Mouse (Mus musculus) inflammation-experienced regulatory T-cells, adult 6 months (primary cell): ENCODE results near the gene Macc1. TPM values are rescaled to one million over a fixed set of nuclear protein-coding genes. Genes with fewer than 3 reads are reported as not detected.
"Not testable (repeated sequence)": the region's sequence is repeated elsewhere in the genome, so short reads cannot be mapped to it uniquely, and the experiment has no call there.

Experiments
- ATAC-seq: one replicate; pipeline ENCODE4 v1.8.0; 2017
- polyA plus RNA-seq, 3 experiments: library from polyadenylated mRNA; unstranded; fragments of 100-300 nt; shearing (Covaris generic); gene quantifications; one replicate each; pipeline ENCODE4 v1.2.1; 2017

The Macc1 gene
- not detected for polyA plus RNA-seq

DNA sequence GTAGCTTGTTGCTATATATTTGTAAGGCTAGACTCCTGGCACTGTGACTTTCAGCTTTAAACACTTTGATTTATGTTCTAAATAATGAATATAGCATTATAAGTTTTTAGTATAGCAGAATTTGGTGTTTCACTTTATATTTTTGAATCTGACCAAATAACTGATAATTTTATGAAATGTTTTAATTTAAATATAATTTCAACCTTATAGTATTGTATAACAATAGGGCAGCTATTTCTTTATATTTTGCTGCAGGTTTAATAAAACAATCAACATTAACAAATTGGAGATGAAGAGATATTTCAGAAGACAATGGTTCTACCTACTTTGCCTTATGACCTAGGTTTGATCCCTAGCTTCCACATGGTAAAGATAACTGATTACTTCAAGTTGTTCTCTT lies at the start of gene Macc1:
TSS of gene Macc1 (plus strand) at position 301 of the 400 bp plus-strand sequence.
- no peak for ATAC-seq

DNA sequence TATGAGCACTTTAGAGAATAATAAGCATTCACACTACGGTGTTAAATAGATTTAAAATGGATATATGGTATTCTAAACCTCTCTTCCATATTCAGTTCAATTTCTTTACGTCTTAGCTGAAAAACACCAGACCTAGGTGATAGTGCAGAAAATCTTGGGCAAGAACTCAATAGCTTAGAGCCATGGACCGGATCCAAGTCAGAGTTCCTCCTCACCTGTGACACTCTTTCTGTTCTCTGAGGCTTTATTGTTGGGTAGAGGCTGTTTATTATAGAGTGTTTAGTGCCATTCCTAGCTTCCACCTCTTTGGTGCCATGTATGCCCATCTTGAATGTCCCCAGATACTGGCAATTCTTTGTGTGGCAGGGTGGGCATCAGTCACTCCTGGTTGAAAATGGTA lies 49.6 kb upstream of the Macc1 start:
- no peak for ATAC-seq

DNA sequence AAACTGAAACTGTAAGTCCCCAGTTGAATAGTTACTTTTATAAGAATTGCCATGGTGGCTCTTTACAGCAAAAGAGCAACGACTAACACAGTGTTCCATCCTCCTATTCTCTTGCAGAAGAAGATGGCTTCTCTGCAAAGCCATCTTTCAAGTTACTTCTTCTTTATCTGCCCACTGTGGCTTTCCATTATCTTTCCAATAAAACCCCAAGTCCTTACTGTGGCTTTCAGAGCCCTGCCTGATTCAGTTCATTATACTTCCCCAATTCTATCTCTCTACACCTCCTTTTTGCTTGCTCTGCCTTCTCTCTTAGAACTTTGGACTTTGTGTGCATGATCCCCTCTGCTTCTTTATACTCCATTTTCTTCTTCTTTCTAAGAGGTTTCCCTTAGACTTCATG lies 45.3 kb upstream of the Macc1 start:
- no peak for ATAC-seq

DNA sequence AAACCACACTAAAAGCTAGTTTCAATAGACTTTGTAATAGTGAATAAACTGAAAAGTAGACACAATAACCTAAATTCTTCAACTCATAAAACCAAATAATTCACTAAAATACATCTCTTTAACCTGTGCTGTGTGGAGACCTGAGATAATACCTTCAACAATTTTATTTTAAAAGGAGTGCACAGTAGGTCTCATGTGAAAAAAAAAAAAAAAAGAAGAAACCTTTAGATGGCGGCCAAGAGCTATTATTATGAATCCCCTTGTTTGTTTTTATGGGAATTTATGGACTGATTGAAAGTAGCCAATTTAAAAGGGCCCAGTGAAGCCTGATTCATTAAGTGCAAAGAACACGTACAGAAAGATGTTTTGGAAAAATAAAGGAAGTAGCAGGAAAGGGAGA lies 44.0 kb upstream of the Macc1 start:
- ATAC-seq = no peak

DNA sequence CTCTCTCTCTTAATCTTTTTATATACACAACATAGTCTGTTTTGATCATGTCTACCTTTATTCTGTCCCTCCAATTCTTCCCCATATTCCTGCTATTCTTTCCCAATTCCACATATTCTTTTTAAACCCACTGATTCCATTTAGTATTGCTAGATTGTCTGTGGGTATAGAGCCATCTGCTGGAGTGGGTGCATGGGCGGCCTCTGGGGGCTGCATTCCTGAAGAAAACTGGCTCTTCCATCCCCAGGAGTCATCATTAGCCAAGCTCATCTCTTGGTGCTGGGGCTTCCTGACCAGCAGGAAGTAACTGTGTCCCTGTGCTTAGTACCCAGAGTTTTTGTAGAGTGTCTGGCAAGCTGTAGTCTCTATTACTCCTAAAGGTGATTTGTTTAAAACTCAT lies 42.1 kb upstream of the Macc1 start:
- ATAC-seq = no peak

DNA sequence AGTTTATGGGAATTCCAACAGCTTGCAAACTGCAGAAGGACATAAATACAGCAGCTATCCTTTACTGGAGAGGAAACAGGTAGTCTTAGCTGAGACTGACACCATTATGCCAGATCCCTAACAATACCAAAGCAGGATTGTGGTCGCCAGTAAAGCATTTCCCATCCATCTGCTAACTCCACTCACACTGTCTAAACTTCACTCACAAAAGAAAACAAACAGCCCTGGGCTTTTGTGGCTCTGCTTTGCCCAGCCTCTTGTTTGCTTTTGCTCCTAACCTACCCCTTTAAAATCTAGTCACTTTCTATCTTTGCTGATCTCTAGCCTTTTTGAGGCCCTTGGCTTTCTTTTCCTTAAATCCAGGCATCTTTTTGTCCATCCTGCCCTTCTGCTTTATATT lies 40.5 kb upstream of the Macc1 start:
- no peak for ATAC-seq

DNA sequence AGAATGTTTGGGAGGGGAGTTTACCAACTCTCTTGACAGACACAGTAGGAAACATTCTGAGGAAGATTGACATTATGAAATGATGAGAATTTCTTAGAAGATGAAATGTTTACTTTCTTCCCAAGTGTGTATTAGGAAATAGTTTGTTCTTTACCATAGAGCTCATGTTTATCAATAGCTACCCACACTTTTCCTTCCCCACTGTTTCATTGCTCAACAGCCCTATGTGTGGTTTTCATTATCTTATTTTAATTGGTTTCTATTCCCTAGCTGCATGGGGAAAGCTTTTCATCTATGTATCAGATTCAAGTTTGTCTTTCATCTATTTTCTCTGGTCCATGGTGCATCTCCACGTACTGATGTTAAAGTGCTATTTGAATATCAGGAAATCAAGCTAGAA lies 37.8 kb upstream of the Macc1 start:
- no peak for ATAC-seq

DNA sequence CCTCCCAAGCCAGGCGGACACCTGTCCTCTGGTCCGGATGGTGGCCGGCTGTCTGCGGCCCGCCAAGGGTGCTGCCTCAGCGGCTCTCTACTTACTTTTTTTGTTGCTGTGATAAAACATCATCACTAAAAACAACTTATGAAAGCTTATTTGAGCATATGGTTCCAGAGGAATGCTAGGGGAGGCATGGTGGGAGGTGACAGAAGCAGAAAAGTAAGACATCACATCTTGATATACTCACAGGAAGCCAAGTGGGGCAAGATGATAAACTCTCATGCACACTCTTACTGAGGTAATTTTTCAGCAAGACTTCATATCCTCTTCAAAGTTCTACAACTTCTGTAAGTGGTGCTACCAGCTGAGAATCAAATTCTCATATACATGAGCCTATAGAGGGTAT lies 22.5 kb upstream of the Macc1 start:
- no peak for ATAC-seq

DNA sequence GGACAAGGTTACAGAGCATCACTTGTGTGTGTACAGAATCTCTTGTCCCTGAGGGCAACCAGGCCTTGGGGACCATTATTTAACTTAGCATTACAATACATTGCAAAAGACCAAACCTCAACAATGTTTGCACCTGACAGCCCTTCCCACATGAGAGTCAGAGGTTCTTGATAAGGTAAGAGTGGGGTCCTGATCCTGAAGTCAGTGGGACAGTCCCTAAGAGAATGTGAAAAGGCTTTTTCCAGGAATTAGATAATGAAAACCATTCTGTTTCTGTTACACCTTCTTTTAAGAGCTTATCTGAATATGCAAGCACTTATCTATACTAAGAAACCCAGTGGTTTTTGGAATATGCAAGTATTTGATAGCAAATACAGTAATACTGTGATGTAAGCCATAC lies 10.5 kb upstream of the Macc1 start:
- ATAC-seq = no peak

DNA sequence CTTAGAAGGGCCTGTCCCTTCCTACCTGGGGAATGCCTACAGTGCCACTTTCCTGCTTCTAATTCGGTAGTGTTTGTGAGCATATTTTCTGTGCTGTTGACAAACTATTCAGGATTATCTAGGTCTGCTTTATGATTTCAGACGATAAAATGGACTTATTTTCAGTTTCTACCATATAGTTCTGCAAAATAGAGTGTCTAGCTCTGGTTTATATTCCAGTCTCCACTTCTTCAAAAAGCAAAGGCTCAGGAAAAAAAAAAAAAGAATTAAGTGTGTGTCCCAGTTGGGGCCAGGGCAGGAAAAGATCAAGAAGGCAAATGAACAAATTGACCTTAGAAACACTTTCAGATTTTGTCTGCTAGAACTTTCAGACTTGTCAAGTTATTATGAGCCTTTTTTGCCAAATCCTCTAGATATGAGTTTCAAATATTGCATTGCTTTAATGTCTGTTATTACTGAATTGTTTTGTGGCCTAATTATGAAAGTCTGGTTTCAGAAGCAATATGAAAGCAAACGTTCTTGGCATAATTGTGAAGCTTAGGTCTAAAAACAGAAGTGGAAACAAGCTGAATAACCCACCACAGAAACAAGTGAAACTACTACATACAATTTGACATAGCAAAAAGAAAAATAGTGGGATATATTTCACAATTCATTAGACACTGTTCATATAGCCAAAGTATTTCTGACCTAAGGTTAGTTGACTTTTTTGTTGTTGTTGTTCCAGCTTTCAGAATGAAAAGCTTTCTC lies 881 bp upstream of the Macc1 start:
- ATAC-seq = no peak

DNA sequence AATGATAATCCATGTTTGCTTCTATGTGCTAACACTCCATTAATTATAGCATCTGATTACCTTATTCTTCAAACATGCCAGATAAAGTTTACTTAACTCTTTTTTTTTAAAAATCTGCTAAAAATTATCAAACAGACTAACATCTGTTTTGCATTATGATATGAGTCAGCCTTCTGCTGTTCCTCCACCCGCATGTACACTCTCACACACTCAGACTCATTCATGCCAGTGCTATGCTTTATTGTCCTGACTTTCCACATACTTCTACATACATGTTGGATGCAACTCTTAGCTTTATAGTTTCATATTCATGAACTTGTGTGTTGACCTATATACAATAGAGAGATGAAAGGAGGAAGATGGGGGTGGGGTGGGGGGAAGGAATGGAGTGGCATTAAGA lies 4.7 kb downstream of the Macc1 start:
- ATAC-seq = no peak

DNA sequence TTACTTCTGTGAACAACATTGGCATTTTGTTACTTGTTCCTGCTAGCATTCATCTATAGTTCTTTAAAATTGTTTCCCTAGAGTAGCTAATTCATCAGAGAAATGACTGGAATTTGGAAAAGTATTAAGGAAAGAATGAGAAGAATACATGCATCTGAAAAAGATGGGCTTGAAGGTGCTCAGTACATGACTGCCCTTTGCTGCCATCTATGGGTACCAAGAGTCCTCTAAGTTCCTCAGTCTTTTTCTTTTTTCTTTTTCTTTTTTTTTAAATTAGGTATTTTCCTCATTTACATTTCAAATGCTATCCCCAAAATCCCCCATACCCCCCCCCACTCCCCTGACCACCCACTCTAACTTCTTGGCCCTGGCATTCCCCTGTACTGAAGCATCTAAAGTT lies 11.3 kb downstream of the Macc1 start:
- ATAC-seq = peak; percentile 67

DNA sequence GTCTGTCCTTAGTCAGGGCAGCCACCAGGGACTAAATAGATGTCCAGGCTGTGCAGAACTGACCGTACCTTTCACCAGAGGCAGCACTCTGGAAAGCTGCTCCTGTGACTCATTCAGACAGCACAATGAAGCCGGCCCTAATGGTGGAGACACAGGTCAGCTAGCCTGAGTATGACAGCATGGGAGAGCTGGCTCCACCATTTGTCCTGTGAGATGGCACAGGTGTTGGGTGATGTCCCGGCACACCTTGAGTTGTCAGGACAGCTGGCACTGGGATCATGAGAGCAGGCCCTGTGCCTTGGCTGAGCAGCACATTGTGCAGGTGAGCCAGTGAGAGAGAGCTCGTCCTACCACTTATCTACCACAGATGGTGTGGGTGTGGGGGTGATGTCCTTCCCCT lies 16.6 kb downstream of the Macc1 start:
- ATAC-seq = no peak

DNA sequence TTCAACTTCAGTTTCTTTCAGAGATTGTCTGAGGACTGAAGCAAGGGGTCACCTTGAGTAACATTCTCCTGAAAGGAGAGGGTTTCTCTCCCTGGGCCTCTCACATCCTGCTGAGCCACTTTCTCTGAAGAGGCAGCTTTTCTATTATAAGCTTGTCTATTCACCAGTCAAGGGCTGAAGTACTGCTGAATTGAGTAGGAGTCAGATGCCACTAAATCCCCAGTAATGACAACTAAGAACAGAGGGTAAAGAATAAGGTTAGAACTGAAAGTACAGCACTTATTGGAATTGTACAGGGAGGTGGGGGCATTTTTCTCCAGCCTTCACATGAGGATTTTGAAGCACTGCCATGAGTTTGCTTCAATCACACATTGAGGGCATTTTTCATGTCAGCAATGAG lies 19.3 kb downstream of the Macc1 start:
- ATAC-seq = no peak

DNA sequence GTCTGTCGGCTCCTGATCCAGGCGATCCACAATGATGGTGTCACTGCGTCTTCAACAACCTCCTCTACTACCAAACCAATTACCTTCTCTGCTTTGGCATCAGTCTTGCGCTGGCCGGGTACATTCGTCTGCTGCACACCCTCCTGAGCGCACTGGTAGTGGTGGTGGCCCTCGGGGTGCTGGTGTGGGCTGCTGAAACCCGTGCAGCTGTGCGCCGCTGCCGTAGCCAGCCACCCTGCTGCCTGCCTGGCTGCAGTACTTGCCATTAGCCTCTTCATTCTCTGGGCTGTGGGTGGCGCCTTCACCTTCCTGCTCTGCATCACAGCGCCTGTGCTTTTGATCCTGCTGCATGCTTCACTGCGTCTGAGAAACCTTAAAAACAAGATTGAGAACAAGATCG lies 38.5 kb downstream of the Macc1 start:
- not testable (repeated sequence) for ATAC-seq

DNA sequence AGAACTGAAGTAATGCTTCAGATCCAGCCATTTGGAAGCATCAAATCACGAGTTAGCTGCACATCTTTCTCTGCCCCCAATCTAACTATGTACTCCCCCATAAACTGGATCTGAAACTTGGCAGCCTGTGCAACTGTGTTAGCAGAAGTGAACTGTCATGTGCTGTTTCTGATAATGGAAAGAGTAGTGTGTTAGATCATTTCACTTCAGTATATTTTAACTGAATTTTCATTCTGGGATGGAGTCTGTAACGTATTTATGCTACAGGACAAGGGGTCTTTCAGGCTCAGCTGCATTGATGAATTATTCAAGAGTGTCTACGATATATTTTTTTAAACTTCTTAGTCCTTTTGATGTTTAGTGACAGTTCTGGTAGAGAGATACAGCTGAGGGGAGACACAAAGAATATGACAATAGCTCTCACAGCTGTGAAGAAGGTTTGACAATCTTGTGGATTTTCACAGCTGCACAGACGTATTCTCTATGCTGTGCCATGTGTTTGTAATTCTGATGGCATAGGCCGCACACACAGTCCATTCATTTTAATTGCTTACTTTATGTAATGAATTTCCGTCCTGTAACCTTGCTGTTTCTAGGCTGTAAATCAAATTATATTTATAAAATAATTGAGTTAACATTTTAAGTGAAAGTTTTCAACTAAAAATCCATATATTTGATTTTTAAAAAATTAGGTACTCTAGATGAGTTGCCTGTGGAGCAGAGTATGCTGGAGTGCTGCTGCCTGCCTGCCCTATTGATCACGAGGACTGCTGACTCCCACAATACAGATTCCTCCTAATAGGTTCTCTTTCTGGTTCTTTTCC lies 43.6 kb downstream of the Macc1 start:
- no peak for ATAC-seq

DNA sequence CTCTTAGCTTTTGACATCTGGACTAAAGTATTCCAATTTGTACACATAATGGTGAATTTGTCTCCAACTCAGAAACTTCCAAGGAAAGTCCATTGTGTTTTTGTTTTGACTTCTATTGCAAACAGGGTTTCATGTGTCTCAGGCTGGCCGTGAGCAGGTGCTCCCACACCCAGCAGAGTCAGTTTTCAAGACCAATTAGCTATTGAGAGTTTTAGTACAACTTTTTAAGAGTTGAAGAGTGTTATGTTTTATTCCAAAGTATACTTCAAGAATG lies 44.1 kb downstream of the Macc1 start:
- ATAC-seq = no peak

DNA sequence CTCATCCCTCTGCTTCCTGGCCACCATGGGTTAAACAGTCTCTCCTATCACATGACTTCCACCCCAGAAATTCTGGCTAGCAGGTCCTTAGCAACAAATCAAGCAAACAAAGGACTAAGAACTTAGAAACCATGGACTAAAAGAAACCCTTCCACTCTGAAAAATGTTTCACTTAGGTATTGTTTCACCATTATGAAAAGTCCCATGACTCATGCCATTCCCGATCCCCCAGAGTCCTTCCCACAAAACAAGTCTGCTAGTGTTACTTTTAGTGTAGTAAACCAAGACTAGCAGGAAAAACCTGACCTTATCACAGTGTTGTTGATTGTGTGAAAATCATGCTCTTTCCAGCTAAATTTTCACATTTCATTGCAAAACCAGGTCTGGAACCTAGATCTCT lies 51.0 kb downstream of the Macc1 start:
- no peak for ATAC-seq

DNA sequence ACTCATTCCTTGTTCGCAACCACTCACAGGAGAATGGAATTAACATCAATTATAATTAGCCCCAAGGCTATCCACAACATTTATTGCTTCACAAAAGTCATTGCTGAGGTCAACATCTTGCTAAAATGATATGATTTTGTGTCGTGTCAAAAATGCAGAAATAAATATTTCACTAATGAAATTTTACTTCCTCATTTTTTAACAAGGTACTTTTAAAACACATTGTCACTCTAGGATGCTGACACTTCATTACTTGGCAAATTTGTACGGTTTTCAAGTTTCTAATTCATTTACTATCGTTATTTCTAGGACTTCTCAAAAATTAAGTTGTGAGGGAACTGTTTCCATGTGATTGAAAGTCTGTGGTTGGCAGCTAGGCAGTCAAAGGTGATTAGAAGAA lies 55.8 kb downstream of the Macc1 start:
- ATAC-seq = no peak

DNA sequence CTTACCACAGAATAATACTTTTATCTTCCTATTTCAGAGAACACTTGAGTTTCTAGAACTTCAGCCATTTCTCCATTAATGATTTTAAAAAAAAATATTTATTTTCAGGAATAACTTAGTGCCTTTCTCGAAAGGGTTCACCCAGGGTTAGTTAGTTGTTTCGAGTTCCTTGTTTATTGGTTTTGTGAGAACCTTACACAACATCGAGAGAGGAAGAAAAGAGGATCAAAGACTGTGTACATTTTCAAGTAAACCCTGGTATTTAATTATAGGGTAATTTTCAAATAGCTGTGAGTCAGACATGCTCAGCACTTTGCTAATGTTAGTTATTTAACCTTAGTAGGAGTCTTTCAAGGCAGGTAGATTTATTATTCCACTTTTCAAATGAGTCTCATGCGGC lies 58.3 kb downstream of the Macc1 start:
- ATAC-seq = no peak

DNA sequence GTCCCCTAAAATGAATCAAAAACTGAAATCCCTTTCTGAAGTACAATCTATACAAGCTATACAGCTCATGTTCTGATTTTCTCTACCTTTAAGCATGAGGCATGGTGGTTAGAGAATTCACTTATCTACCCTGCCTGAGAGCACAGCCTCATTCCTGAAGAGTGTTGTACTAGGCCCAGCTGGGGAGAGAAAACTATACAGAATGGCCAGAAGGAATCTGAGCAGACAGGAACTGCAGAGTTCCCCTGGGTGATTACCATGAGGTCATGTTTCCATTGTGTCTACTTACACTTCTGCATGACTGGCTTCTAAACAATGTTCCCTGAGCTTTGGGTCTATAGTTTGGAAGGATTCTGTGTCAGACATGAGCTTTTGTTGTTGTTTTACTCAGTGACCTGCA lies 62.8 kb downstream of the Macc1 start:
- no peak for ATAC-seq

DNA sequence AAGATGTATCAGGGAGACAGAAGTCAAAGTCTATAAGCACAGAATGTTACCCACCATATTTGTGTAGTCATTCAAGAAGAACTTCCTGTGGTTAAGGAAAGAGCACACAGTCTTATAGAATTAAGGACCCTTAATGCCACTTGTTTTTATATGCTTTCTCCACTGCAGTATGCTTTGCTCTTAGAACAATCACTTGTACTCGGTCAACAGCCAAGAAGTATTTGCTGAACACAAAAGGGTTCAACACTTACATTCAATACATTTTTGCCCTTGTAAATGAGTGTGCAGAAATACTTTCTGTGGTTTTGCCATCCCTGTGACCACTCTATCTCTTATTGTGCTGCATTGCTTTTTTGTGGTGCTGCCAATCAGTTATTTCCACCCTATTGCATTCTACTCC lies 67.8 kb downstream of the Macc1 start:
- no peak for ATAC-seq

DNA sequence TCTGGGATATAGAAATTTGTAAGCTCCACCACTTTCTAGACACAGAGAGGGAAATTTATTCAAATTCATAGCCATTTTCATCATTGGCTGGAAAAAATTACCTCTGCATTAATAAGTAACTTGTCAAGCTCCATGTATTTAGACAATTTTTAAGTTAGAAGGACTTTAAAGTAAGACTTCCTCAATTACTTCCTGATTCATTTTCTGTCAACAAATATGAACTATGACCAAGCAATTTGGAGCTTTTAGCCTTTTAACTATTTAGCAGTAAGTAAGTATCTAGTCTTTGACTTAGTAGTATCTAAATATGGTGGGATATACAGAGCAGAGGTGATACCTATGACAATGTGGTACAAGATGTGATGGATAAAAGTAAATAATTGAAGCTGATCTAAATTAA lies 72.2 kb downstream of the Macc1 start:
- ATAC-seq = no peak

DNA sequence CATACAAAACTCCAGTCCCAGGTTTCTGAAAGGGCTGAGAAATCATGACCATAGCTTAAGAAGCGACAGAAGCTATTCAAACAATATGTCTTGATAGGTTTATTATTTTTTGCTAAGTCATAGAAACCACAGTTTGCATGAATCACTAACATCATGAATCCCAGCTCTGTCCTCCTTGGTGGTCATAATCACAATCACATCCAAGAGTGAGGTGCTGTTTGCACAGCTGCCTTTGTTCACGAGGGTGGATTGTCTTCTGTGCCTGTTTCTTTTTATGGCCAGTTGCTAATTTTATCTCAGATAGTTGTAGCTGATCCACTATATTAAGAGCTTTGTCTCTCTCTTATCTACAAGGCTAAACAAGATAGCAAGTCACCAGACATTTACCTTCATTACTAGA lies 72.6 kb downstream of the Macc1 start:
- no peak for ATAC-seq

DNA sequence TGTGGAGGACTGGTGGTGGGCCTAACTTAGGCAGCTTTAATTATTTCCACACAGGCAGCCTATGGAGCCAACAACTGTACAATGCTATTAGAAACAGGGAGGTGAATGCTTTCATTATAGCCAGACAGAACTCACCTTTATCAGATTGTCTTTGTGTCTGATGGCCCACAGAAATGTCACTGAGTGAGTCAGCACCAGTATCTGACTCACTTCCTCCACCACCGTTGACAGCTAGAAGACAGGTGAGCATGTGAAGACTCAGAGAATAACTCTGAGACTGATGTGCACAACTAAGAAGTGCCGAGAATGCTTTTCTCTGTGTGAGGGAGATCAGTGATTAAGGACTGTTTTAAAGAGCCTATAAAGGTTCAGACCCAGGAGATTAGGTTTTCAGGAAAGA lies 73.9 kb downstream of the Macc1 start:
- ATAC-seq = peak; percentile 87
